Mouse (Mus musculus): ENCODE measurements at regions not wholly inside any gene's neighbourhood (a gene's known extent, or its start where the extent isn't known, plus 50 kb on each side); places are given as distances from the start of the nearest gene placed in this dataset.
A peak's percentile ranks its signal among the peaks of the same experiment; 100 is the strongest.

DNA sequence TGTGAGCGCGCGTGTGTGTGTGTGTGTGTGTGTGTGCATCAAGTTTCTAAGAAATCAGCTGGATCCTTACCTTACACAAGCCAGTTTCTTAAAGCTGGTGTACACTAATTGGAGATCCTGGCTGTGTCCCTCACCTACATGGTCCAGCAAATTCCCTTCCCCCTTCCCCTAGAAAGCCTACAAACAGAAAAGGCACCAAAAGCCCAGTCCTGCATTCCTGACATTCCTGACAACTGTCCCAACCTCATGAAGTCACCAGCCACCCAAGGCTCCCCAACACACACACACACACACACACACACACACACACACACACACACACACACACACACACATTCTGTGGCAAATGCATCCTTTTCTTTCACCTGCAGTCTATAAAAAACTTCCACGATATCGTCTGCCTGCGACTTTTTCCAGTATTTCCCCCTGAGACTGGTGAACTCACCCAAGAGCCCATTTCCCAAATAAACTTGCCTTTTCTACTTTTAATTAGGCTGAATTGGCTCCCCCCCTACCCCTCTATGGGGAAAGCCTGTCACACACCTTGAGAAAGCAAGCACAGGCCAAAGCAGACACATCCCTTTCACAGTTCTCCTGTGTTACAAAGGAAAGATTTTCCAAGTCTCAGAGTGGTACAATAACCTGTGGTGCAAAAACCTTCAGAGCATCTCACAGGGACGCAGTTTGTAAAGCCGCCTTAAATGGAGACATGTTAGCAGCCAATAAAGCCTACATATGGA, 139.9 kb upstream of the Trim24 start:
- no peak for TF ChIP-seq CTCF (IDR thresholded peaks at IDR 0.05; ENCODE audit: low read depth, low read length)
- no peak for TF ChIP-seq POLR2A (IDR thresholded peaks at IDR 0.05; ENCODE audit: insufficient read depth, low read length)
- peak; percentile 67; the same call in 1 of the 2 replicates for TF ChIP-seq EP300 (IDR thresholded peaks at IDR 0.05; ENCODE audit: insufficient read depth, low read depth, low read length)
